Mouse (Mus musculus) megakaryocyte progenitor cell, adult 5-6 weeks (primary cell): Measurements from ENCODE around the gene Cdt1. TPM values are rescaled to one million over a fixed set of nuclear protein-coding genes. Genes with fewer than 3 reads are reported as not detected.

Experiments
- ATAC-seq: replicated peaks from 2 replicates; pipeline ENCODE4 v1.8.0; 2016; ENCODE audit warnings: mild to moderate bottlenecking, moderate TSS enrichment, inconsistent platforms; ENCODE audit not compliant: poor library complexity
- total RNA-seq, 2 experiments: library from RNA; stranded (forward) in 1 of 2; stranded (reverse) in 1 of 2; fragments of 157-497, 149-512 nt in 1 of 2; fragments of 200-1000 nt in 1 of 2; gene quantifications; 2 replicates each; pipeline versions ENCODE4 v1.2.3 to v1.2.4; 2015 to 2017

The Cdt1 gene
- total RNA-seq (2015): 52.4 and 62.0 TPM in 2 replicates
- total RNA-seq (2017): 40.8 and 49.6 TPM in 2 replicates

DNA sequence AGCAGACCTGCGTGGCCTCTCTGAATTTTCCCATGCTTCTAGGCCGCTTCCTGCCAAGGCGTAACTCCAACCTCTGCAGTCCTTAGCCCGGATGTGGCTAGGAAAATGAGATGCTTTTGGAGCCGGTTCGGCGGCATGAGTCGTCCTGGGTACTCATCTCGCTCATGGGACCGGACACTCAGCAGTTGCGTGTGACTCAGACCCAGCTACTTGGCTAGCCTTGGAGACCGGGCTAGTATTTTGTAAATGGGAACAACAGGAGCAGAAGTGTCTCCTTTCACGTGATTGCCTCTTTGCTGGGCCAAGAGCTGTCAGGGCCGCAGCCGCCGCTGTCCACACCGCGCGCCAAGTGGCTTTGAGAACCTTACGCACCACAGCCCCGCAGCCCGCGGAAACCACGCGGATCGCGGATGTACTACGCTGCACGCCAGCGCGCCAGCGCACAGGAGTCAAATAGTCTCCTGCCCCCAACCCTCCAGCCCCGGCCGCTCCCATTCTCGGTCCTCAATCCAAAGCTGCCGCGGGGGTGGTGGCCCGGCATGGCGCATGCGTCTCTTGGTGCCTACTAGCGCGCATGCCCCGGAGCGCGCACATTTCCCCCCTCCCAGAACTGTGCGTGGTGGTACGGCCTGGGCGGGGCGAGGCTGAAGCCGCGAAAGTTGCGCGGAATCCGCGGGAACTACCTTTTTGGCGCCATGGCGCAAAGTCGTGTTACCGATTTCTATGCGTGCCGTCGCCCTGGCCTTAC is at the start of gene Cdt1:
Gene Cdt1, plus strand, starts transcription at position 655 of the 748 bp plus-strand sequence.
- peak; percentile 81 for ATAC-seq

DNA sequence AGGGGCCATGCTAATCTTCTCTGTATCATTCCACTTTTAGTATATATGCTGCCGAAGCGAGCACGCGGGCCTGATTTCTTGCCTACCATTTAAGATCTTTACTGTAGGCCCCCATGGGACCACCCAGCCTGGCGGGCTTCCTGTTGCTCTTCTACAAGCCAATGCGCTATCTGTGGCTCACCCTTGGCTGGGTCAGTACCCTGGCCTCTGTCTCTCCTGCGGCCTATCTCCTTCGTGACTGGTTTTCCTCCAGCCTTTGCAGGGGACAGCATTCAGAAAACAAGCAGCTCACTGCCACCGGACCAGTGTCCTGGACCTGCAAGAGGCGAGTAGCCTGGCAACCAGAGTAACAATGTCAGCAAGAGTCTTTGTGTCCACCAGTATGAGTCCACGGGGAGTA is 47.2 kb upstream of the Cdt1 start:
- no peak for ATAC-seq

- 0 out of 2 replicates have a peak, but pooled peaks have one; percentile 12 for ATAC-seq
Observed at GRCm38 (mm10) chr8:122522796-122523651, 44.8 kb upstream of the Cdt1 start.

DNA sequence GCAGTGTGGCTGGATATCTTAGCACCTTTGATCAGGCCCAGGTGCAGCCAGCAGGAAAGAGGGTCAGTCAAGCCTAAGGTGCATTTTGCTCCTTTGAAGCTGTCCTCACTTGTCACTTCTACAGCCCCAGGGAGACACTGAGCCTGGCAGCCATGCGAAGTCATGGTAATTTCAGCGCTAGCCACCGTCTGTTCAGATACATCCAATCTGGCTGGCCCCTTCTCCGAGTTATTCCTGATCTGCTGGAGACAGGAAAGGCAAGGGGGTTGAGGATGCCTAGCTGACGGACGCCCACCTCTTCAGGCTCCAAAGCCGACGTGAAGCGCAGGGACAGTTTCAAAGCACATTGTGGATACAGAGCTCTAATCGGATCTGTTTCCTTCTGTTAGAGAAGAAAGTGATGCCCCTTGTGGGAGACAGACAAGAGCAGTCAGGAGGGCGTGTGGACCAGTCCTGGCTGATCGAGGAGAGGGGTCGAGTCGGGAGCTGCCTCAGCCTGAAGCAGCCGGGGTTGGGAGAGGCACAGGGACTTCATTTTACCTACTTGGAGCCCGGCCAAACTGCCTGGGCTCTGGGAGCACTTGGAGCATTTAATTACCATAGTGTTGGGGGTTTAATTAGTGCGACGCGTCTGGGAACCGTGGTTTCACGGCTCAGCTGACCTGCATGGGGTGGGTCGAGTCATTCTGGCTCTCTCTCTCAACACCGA is 44.0 kb upstream of the Cdt1 start:
- no peak for ATAC-seq

GRCm38 (mm10) chr8:122524506-122524905 is 43.3 kb upstream of the Cdt1 start:
- no peak for ATAC-seq

DNA sequence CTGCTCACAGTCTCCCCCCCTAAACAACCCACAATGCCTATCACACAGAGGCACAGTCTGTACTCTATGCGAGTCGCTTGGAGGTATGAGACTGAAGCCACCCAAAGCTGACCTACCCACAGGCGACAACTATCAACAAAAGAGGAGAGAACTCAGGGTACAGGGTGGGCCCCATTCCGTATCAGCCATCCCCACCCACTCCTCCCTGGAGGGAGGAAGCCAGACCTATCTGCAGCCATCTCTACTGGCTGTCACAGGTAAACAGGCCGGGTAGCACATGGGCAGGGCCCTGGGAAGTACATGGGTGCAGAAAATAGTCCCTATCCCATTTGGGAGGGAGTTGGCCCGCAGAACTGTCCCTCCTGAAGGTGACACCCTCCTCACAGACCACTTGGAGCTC is 42.8 kb upstream of the Cdt1 start:
- peak; percentile 40; the same call in 1 of the 2 replicates for ATAC-seq

- ATAC-seq: no peak
Observed at GRCm38 (mm10) chr8:122526084-122526483, 41.7 kb upstream of the Cdt1 start.

- no peak for ATAC-seq
Observed at GRCm38 (mm10) chr8:122526526-122527170, 41.2 kb upstream of the Cdt1 start.

DNA sequence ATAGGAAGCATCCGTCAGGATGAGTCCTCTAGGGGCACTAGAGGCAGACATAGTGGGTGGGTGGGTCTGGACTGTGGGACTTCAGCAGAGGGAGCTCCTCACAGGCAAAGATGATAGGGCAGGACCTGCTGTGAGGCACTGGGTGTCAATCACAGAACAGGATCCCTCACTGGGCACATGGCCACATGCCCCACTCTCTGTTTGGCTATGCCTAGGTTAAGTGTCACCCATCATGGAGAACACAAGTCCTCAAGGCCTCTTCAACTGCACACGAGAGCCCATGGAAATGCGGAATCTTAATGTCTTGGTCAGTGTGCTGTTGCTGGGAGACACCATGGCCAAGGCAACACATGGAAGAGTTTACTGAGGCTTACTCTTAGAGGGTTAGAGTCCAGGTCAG is 39.9 kb upstream of the Cdt1 start:
- ATAC-seq: no peak

DNA sequence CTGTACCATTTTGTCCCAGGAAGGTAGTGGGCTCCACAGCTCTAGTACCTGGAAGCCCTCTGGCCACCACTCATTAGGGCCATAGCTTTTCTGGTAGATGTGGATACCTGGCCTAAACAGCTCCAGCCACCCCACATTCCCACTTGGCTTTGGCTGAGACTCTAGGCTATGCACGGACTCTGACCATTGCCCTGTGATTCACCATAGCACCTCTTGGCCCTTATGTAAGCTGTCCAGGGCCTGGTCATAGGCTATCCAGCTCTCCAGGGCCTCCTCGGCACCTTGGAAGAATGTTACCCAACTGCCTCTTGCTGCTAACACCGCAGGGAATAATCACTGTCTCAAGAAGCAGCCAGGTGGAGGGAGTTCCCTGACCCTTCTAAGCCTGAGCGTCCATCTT is 38.7 kb upstream of the Cdt1 start:
- ATAC-seq: no peak

DNA sequence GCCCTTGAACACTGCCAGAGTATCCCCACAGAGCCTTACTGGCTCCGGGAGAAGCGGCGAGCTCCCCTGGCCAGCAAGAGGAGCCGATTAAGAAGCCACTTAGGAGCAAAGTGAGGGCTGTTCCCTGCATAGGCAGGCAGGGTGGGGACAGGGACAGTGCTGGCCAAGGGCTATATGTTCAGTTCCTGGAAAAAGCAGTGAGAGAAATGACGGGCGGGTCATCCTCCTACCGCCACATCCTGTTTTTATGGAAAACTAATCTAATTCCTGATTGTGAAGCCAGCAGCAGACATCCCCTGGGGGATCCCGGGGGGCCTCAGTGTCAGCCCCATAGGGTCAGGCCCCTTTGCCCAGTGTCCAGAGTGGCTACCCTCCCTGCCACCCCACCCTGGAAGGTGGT is 36.5 kb upstream of the Cdt1 start:
- ATAC-seq: no peak

DNA sequence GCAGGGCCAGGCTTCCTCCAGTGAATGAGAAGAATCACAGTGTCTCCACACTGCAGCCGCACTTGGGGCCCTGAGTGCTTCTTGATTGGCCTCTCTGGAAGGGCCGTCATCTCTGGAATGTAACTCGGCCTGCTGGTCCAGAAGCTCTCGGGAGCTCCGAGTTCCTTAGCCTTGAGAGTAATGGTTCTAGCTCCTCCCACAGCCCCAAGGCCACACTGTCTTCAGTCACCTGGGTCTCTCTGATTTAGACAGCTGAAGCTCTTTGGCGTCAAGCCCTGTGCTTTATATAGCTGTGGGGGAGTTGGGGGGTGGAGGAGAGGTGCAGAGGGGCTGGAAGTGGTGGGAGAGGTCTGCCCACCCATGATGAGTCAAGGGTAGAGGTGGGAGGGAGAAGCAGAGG is 30.8 kb upstream of the Cdt1 start:
- no peak for ATAC-seq

GRCm38 (mm10) chr8:122537812-122538211 is 30.0 kb upstream of the Cdt1 start:
- peak; percentile 92 for ATAC-seq

GRCm38 (mm10) chr8:122538310-122539076 is 29.3 kb upstream of the Cdt1 start:
- ATAC-seq: peak; percentile 28; the same call in 1 of the 2 replicates

DNA sequence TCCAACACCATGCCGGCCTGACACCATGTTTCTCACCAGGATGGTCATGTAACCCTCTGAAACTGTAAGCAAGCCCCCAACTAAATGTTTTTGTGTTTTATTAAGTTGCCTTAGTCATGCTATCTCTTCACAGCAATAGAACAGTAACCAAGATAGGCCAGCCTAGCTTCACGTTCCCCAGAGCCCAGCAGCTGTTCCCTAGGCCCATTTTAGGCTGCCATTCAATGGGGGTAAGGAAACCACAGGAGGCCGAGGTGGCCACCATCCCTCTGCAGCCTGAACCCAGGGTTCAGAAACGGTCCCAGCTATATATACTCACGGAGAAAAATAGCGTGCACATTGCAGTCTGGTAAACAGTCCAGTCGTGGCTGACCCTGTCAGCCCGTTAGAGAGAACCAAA is 23.7 kb upstream of the Cdt1 start:
- ATAC-seq: no peak

DNA sequence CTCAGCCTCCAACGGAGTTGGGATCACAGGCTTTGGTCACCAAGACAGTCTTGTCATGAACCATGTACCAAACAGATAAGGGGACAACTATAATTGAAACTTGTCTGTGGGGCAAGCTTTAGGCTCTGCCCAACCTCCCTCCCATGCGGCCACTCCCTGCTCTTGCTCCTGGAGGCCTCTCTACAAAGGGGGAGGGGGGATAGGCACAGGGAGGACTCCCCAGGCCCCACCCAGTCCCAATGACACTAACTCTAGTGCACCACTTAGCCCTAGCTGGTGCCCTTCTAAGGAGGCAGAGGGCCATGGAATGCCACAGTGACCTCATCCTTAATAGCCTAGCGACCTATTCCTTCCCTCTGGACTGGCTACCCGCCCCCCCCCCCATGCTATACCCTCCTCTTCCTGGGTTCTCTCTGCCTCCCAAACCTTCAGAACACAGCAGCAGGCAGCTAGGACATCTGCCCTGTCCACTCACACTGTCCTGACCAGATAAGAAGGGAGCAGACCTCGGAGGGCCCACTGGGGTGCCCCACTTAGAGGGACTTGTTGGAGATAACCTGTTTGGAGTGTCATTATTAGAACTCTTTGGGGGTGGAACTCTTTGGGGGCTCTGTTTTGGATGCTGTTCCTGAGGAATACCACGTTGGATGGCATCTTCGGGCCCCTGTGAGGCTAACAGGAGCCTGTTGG is 21.6 kb upstream of the Cdt1 start:
- ATAC-seq: peak; percentile 56

DNA sequence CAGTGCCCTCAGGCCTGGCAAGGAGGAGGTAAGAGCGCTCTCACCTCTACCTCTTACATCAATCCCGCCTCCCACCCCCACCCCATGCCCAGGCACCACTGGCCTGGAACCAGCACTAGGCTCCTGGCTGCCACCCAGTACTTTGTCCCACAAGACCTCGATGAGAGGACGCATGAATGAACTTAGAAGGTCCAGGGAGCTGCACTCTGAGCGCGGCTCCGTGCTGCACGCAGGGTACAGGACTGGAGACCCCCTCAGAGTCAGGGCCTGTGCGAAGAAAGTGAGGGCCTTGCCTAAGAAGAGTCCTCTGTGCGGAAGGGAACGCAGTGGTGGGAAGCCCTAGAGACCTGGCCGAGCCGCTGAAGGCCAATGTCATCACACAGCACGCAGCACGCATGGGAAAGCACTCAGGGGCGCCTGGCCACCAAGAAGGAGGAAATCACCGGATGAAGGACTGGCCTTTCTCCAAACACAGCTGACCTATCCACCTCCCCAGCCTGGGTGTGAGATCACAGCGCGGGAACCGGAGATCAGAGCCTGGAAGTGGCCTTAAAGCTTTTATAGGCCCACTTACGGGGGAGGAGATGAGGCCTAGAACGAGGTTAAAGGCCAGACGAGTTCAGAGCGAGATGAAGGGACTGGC is 20.9 kb upstream of the Cdt1 start:
- ATAC-seq: no peak

DNA sequence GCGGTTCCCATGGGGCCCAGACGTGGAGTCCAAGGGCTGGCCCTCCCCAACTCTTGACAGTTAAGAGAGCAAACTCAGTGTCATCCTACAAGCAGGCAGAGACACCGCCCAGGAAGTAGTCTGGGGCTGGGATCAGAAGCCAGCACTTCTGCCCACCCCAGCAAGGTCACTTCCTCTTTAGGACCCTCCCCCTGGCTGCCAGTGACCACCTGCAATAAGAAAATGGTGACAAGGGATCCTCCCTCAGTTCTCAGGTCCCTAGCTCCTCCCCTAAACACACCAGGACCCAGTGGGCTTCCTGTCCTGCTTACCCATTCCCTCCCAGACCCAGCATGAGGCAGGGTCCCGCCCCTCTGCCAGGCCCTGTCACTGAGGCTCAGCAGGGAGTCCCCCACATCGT is 20.0 kb upstream of the Cdt1 start:
- ATAC-seq: peak; percentile 67

DNA sequence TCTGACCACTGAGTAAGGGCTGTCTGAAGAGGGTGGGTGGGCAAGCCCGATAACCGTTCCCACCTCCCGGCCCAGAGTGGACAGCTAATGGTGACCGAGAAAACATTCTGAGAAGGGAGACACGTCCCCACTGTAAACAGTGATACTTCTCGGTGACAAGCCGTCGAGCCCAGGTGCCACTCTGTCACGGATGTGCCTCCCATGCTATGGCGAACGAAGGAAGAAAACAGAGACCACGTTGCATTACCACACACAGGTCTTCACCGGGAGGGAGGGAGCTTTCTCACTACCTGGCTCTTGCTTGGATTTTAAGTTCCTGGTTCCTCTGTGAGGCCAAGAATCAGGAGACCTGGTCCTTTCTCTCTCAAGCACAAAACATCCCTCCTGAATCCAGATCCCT is 19.5 kb upstream of the Cdt1 start:
- no peak for ATAC-seq
